Mouse (Mus musculus): ENCODE results near the gene Cstb.

DNA sequence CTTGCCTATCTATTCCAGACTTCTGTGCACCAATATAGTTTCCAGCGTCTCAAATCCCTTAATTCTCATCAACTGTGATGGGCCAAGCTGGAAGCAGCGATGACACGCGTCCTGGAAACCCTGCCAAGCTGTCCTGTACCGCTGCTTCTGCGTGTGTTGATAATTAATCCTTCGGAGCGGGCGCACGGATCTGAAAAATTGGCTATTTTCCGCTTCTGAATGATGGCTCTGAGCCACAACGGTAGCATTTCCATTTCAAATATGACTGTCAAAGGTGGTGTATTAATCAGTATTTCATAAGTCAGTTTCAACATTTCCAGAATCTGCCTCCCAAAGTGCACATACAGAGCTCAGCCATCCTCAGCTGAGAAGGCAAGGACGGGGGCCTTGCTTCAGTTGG, 31.2 kb downstream of the Cstb start:
- TF ChIP-seq CTCF (IDR thresholded peaks at IDR 0.05; ENCODE audit: low read depth) (no peak), EP300 (optimal IDR thresholded peaks at IDR 0.05) (no peak)

Measured in stomach, postnatal 0 days (tissue).